In the genomic region with DNA sequence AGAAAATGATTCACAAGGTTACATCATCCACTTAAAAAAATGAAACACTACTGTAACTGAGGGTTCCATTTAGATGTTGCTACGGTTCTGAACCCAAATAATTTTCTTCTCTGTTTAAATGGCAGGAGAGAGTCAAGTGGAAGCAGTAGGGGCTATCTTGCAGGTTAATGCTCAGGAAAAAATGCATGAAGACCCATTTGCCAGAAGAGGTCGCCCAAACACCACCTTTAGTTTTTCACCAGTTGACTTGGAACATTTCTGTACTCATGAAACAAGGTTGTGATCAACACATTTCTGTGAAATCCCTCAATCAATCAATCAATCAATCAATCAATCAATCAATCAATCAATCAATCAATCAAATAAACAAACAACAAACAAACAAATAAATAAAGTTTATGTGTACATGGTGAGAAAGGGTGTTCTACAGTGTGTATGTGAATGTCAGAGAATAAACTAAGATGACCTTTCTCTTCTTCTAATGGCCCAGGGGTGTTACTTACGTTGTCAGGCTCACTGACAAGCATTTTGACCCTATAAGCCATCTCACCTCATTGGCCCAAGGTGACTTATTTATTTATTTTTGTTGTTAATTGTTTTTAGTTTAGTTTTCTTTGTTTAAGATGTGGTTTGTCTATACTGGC, we compare ENCODE assay signal across 8 mouse cellular contexts.
A peak's percentile ranks its signal among the peaks of the same experiment; 100 is the strongest.
DNase-seq lines count a peak whose midpoint lies in the region; ATAC-seq and TF ChIP-seq lines count a peak whose summit lies in the region.

No protein-coding gene starts in this region.

- H3K36me3 ChIP-seq in heart, adult 2 months (ENCODE audit: control insufficient read depth, insufficient read depth, low read length) = no peaks in the 10 kb centered on the region
- no peaks in the 10 kb centered on the region for H3K36me3 ChIP-seq in heart, embryonic 12.5 days
- H3K36me3 ChIP-seq in intestine, embryonic 16.5 days (ENCODE audit: control insufficient read depth, insufficient read depth, low read length) = no peaks in the 10 kb centered on the region

- no peaks in the 10 kb centered on the region; the same call in 1 of the 2 replicates for H3K4me1 ChIP-seq in heart, adult 2 months (ENCODE audit: control insufficient read depth, insufficient read depth, low read length)
- no peaks in the 10 kb centered on the region for H3K4me1 ChIP-seq in heart, embryonic 12.5 days (replicated peaks)
- no peaks in the 10 kb centered on the region for H3K4me1 ChIP-seq in intestine, embryonic 16.5 days (ENCODE audit: control insufficient read depth, insufficient read depth, low read length)

- no peak overlapping the region for H3K9ac ChIP-seq in heart, adult 2 months (ENCODE audit: low read depth, low read length)
- H3K9ac ChIP-seq in heart, embryonic 12.5 days = no peak overlapping the region
- H3K9ac ChIP-seq in intestine, embryonic 16.5 days (ENCODE audit: low read depth, low read length) = no peak overlapping the region

- no peak for ATAC-seq in heart, embryonic 12.5 days (ENCODE audit: insufficient number of reproducible peaks, low FRiP score)
- ATAC-seq in intestine, embryonic 16.5 days = no peak

- 22% methylated on average over 3 of the region's 3 CpGs for WGBS in heart, adult 2 months
- 19% methylated on average over 3 of the region's 3 CpGs for WGBS in heart, embryonic 12.5 days
- WGBS in intestine, embryonic 16.5 days = 18% methylated on average over 3 of the region's 3 CpGs

- no peaks in the 10 kb centered on the region for H3K79me2 ChIP-seq in heart, adult 2 months (replicated peaks; ENCODE audit: control insufficient read depth, insufficient read depth, low read length)

- H3K9me3 ChIP-seq in heart, embryonic 12.5 days (replicated peaks) = no peaks in the 10 kb centered on the region
- no peaks in the 10 kb centered on the region for H3K9me3 ChIP-seq in intestine, embryonic 16.5 days (ENCODE audit: control insufficient read depth, low read length)

- no peak for TF ChIP-seq EP300 in heart, adult 2 months (IDR thresholded peaks at IDR 0.05; ENCODE audit: insufficient read depth, low read depth, low read length)

- TF ChIP-seq CTCF in heart, adult 2 months (IDR thresholded peaks at IDR 0.05) = peak; percentile 47

- intact Hi-C loops in heart, adult 2 months (cut with DNase I) = loop anchor here (5.0 kb wide), 1 partner anchor 66 kb away; no protein-coding TSS in a partner anchor
- intact Hi-C loops in left cerebral cortex, postnatal 14 days (cut with DNase I) = loop anchor here (5.0 kb wide), 1 partner anchor 151 kb away; no protein-coding TSS in a partner anchor

- H3K27me3 ChIP-seq in heart, adult 2 months (ENCODE audit: control insufficient read depth, insufficient read depth, low read length) = no peaks in the 10 kb centered on the region
- H3K27me3 ChIP-seq in heart, embryonic 12.5 days (replicated peaks) = no peaks in the 10 kb centered on the region
- H3K27me3 ChIP-seq in intestine, embryonic 16.5 days (replicated peaks; ENCODE audit: control insufficient read depth, insufficient read depth, low read length) = no peaks in the 10 kb centered on the region

- H3K4me2 ChIP-seq in heart, embryonic 12.5 days = no peak overlapping the region
- H3K4me2 ChIP-seq in intestine, embryonic 16.5 days (ENCODE audit: low read depth, low read length) = no peak overlapping the region

- H3K27ac ChIP-seq in heart, adult 2 months = no peak overlapping the region
- H3K27ac ChIP-seq in heart, embryonic 12.5 days (ENCODE audit: poor library complexity, severe bottlenecking) = no peak overlapping the region
- H3K27ac ChIP-seq in intestine, embryonic 16.5 days (ENCODE audit: low read length) = no peak overlapping the region

- no peak for TF ChIP-seq POLR2A in heart, adult 2 months (IDR thresholded peaks at IDR 0.05; ENCODE audit: insufficient read depth, low read depth, low read length)

- no peak overlapping the region for H3K4me3 ChIP-seq in heart, adult 2 months
- H3K4me3 ChIP-seq in heart, embryonic 12.5 days = no peak overlapping the region
- H3K4me3 ChIP-seq in intestine, embryonic 16.5 days (ENCODE audit: low read length) = no peak overlapping the region

- DNase-seq in heart, adult 2 months = no peak
- peak; percentile 11 for DNase-seq in thymus, postnatal 0 days (ENCODE audit: low spot score)
- DNase-seq in thymus, postnatal 14 days = no peak
- peak; percentile 55 for DNase-seq in embryo, embryonic 9.5 days (ENCODE audit: extremely low spot score)
- peak; percentile 20 to 61 for DNase-seq in left cerebral cortex, postnatal 14 days (ENCODE audit: low spot score in 2 of 2)
- peak; percentile 42 to 74 for DNase-seq in right cerebral cortex, postnatal 10 days (ENCODE audit: low spot score in 2 of 2)

Comparison
In these comparisons a context has a peak if more than half of its experiments do, and no peak if none do; other contexts are left out.
1. DNase-seq: peak in thymus, postnatal 0 days (single experiment), embryo, embryonic 9.5 days (single experiment), left cerebral cortex, postnatal 14 days (2 of 2) and right cerebral cortex, postnatal 10 days (2 of 2); none in heart, adult 2 months (0 of 2) and thymus, postnatal 14 days (single experiment).